Comparison of ENCODE assay signal across 25 mouse cellular contexts in the genomic region with DNA sequence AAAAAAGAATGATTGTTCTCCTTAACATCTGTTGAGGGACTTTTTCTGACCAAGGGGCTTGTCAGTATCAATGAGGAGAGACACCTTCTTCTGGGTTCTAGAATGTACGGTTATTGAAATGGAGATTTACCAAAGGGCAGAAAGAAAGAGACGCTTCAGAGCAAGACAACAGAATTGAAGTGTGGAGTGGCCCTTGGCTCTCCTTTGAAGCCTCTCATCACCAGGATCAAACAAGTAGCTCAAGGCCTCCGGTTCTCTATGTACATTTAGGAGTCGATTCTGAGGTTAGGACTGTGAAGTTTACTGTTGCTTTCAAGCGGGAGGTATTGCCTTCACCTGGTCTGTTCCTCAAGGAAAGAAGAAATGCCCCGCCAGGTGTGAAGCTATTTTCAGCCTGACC.
"Had no signal": no experiment of that assay in that cellular context is flagged by ENCODE, and none has a peak within 500 bp of the region (broad histone marks: within the 10 kb centered on the region; RNA-seq: fewer than 3 reads in every experiment).

No protein-coding gene starts in this region.

- H3K36me3 ChIP-seq: heart, embryonic 13.5 days; heart, embryonic 15.5 days; hindbrain, embryonic 13.5 days; hindbrain, embryonic 15.5 days; kidney, embryonic 15.5 days; limb, embryonic 10.5 days; limb, embryonic 12.5 days; liver, embryonic 13.5 days; liver, embryonic 15.5 days had no signal

- DNase-seq: gastrocnemius, postnatal 14 days; gastrocnemius, postnatal 36 days; heart, adult 11 months; heart, adult 2 months; heart, postnatal 14 days; heart, postnatal 36 days; kidney, adult 11 months; kidney, adult 2 months; kidney, adult 9 months; kidney, postnatal 14 days; kidney, postnatal 36 days; liver; liver, embryonic 13.5 days had no signal

- H3K4me3 ChIP-seq: heart, adult 2 months; heart, embryonic 13.5 days; heart, embryonic 15.5 days; hindbrain, embryonic 13.5 days; hindbrain, embryonic 15.5 days; kidney, embryonic 15.5 days; layer of hippocampus, adult 2 months; left cerebral cortex, adult 2 months; limb, embryonic 10.5 days; limb, embryonic 12.5 days; liver, embryonic 13.5 days; liver, embryonic 15.5 days had no signal

- H3K9me3 ChIP-seq: heart, embryonic 13.5 days; heart, embryonic 15.5 days; hindbrain, embryonic 13.5 days; hindbrain, embryonic 15.5 days; kidney, embryonic 15.5 days; limb, embryonic 10.5 days; limb, embryonic 12.5 days; liver, embryonic 13.5 days; liver, embryonic 15.5 days had no signal

- H3K27ac ChIP-seq: heart, adult 2 months; heart, embryonic 13.5 days; heart, embryonic 15.5 days; hindbrain, embryonic 13.5 days; hindbrain, embryonic 15.5 days; hindbrain, postnatal 0 days; kidney, embryonic 15.5 days; kidney, postnatal 0 days; layer of hippocampus, adult 2 months; left cerebral cortex, adult 2 months; limb, embryonic 10.5 days; limb, embryonic 12.5 days; liver, embryonic 13.5 days; liver, embryonic 15.5 days had no signal

- ATAC-seq: hindbrain, postnatal 0 days had no signal

- H3K9ac ChIP-seq: heart, embryonic 13.5 days; heart, embryonic 15.5 days; hindbrain, embryonic 13.5 days; hindbrain, embryonic 15.5 days; kidney, embryonic 15.5 days; limb, embryonic 12.5 days; liver, embryonic 13.5 days; liver, embryonic 15.5 days had no signal
